Mouse (Mus musculus) embryonic fibroblast, embryonic 13.5 days (primary cell): ENCODE measurements around the gene Cnksr3.

Experiments used
- CTCF ChIP-seq: IDR thresholded peaks from 2 replicates; pipeline ENCODE4 v1.5.1; 2011; ENCODE audit warnings: mild to moderate bottlenecking, control low read depth, low read length, moderate library complexity, borderline replicate concordance; ENCODE audit not compliant: insufficient read depth
- POLR2A ChIP-seq: IDR thresholded peaks from 2 replicates; pipeline ENCODE4 v1.6.1; 2011; ENCODE audit warnings: low read depth, mild to moderate bottlenecking, control low read depth, low read length, moderate library complexity

GRCm38 (mm10) chr10:7077389-7077808, 134.6 kb downstream of the Cnksr3 start:
- no peak for TF ChIP-seq POLR2A
- no peak for TF ChIP-seq CTCF
